Mouse (Mus musculus) kidney, adult 2 months (tissue): ENCODE measurements around the gene Atp2b2. TPM values are rescaled to one million over a fixed set of nuclear protein-coding genes. Genes with fewer than 3 reads are reported as not detected.

Experiments used
- DNase-seq: peaks from one replicate; pipeline ENCODE4 v3.0.0; 2021
- H3K27ac ChIP-seq: fragments of 200-500 bp; 2 replicates; pipeline ENCODE4 v1.5.1; 2012; ENCODE audit warnings: low read depth, low read length, control low read depth, inconsistent platforms; ENCODE audit not compliant: insufficient read depth
- H3K27me3 ChIP-seq: fragments of 200-500 bp; replicated peaks from 2 replicates; pipeline ENCODE4 v1.6.1; 2012; ENCODE audit warnings: mild to moderate bottlenecking, moderate library complexity, low read length, inconsistent platforms; ENCODE audit not compliant: control insufficient read depth, insufficient read depth
- H3K36me3 ChIP-seq: fragments of 200-500 bp; 2 replicates; pipeline ENCODE4 v1.6.1; 2012; ENCODE audit warnings: mild to moderate bottlenecking, moderate library complexity, low read length, inconsistent platforms; ENCODE audit not compliant: control insufficient read depth, insufficient read depth
- H3K4me1 ChIP-seq: fragments of 200-500 bp; 2 replicates; pipeline ENCODE4 v1.6.1; 2011; ENCODE audit warnings: low read length; ENCODE audit not compliant: control insufficient read depth, insufficient read depth
- H3K4me3 ChIP-seq: fragments of 200-500 bp; 2 replicates; pipeline ENCODE4 v1.5.1; 2011; ENCODE audit warnings: mild to moderate bottlenecking, low read depth, low read length, control low read depth; ENCODE audit not compliant: insufficient read depth
- CTCF ChIP-seq: fragments of 200-500 bp; conservative IDR thresholded peaks from 2 replicates; pipeline ENCODE4 v1.5.1; 2011; ENCODE audit warnings: low read depth, mild to moderate bottlenecking, control low read depth, low read length, moderate library complexity, mixed read lengths; ENCODE audit not compliant: insufficient read depth, insufficient read length
- POLR2A ChIP-seq: fragments of 200-500 bp; IDR thresholded peaks from one replicate; pipeline ENCODE4 v1.6.1; 2011; ENCODE audit warnings: low read depth, low read length, control low read depth
- WGBS: fragments of 180-500 bp; shearing (Covaris S2); methylation state at CpG from one replicate; pipeline ENCODE4 v1.1.7; 2018; 5-methylcytosine and 5-hydroxymethylcytosine counted together
- polyA plus RNA-seq: library from polyadenylated mRNA; depleted of rRNA; stranded (reverse); fragments of >200 nt; gene quantifications from 2 replicates; pipeline ENCODE4 v1.2.3, GENCODE M21; 2012; rRNA removed

The Atp2b2 gene
- polyA plus RNA-seq, 1 experiment: 0.84 TPM

DNA sequence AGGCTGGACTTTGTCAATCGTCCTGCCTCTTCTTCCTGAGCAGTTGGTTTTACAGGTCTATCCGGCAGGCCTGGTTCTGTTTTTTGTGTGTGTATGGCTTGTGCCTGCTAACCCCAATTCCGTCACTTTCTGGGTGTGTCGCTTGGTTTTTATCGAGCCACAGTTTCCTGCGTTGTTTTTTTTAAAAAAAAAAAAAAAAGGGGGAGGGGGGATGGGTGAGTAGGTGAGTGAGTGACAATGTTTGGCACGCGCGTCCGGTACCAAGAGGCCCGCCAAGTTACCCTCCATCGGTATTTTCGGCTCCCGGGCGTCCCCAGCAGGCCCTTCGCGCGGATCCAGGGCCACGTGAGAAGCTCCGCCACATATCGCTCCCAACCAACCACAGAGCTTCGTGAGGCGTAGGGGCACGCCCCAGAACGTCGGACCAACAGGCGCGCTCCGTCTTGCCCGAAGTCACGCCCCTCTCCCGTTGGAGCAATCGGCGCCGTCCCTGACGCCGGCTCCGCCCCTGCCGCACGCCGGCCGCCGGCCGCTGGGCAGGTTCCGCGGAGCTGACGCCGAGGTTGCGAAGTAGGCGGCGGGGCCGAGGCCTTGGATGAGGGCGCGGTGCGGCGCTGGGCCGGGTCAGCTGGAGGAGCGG is 345.7 kb downstream of the Atp2b2 start, which contains the start of gene Tatdn2:
Gene Tatdn2, plus strand, starts transcription at position 469 of the 640 bp plus-strand sequence.
- WGBS: 1% methylated on average over 58 of the region's 58 CpGs
- H3K36me3 ChIP-seq: no peaks in the 10 kb centered on the region
- peak within 1 kb of the TSS; percentile 65 for H3K4me3 ChIP-seq
- TF ChIP-seq CTCF (0 out of 2 replicates have a peak, but pooled peaks have one; percentile 17), POLR2A (peak; percentile 57)
- H3K27ac ChIP-seq: peak within 1 kb of the TSS; percentile 93
- H3K27me3 ChIP-seq: no peaks in the 10 kb centered on the region
- DNase-seq: peak; percentile 99
- peaks cover 15% of the 10 kb centered on the region for H3K4me1 ChIP-seq

DNA sequence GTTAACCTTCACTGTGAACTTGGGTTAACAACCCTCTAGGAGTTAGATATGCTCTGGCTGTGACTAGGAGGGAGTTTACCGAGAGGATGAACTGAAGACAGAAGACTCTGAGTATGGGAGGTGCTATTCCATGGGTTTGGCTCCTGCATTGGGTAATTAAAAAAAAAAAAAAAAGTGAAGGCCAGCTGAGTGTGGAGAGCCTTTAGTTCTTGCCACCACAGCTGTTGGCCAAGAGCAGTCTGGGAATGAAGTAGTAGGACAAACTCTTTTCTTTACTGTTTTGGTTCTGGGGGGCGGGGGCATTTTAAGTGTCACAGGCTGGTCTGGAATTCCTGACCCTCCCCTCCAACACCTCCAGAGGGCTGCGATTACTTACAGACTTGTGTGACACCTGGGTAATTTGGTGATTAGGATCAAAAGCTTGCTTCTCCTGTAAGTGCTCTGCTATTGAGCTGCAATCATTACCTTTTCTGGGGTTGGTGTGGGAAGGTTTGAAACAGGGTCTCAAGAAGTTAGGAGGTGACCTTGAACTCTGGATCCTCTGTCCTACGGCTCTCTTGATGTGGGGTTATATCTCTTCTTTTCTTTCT is 346.6 kb downstream of the Atp2b2 start:
- Histone ChIP-seq H3K4me1 (peaks cover 18% of the 10 kb centered on the region), H3K4me3 (no peak overlapping the region), H3K36me3 (no peaks in the 10 kb centered on the region), H3K27me3 (no peaks in the 10 kb centered on the region), H3K27ac (peak overlapping the region; percentile 93)
- WGBS: 42% methylated on average over 4 of the region's 4 CpGs
- peak; percentile 39 for DNase-seq
- TF ChIP-seq CTCF (no peak), POLR2A (no peak)

DNA sequence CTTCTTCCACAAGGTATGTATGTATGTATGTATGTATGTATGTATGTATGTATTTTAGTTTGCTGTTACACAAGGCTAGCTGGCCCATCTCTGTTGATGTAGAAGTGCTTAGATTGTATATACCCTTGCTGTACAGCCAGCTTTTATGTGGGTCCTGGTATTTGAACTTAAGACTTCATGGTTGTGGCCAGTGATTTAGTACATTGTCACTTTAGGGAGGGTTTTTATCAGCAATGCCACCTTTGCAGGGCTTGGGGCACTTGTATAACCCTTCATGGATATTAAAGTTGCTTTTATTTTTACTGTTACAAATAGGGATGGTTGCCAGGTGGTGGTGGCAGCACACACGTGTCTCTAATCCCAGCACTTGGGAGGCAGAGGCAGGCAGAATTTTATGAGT is 347.2 kb downstream of the Atp2b2 start:
- Histone ChIP-seq H3K4me3 (no peak overlapping the region), H3K4me1 (peaks cover 22% of the 10 kb centered on the region), H3K27me3 (no peaks in the 10 kb centered on the region), H3K27ac (no peak overlapping the region), H3K36me3 (no peaks in the 10 kb centered on the region)
- no peak for DNase-seq
- 50% methylated on average over 1 of the region's 1 CpGs for WGBS
- TF ChIP-seq CTCF: no peak
- TF ChIP-seq POLR2A: no peak

Other genes with a start within 250 kb of the Atp2b2 start
- not detected in 2 replicates for gene Slc6a11, start 88.6 kb upstream of the Atp2b2 start, polyA plus RNA-seq
- gene Slc6a1, start 240.0 kb upstream of the Atp2b2 start, polyA plus RNA-seq: 0.03 and 0.19 TPM in 2 replicates